Mouse (Mus musculus): Measurements from ENCODE around the gene Crlf2.

- no peak for TF ChIP-seq POLR2A (IDR thresholded peaks at IDR 0.05; ENCODE audit: insufficient read depth, low read length)
- TF ChIP-seq CTCF (IDR thresholded peaks at IDR 0.05; ENCODE audit: low read depth, low read length) = no peak
Measured at GRCm38 (mm10) chr5:109552116-109552515, 6.7 kb downstream of the Crlf2 start.

Measured in ES-Bruce4 (cell line).